Mouse (Mus musculus): ENCODE measurements at regions not wholly inside any gene's neighbourhood (a gene's known extent, or its start where the extent isn't known, plus 50 kb on each side); places are given as distances from the start of the nearest gene placed in this dataset.
A peak's percentile ranks its signal among the peaks of the same experiment; 100 is the strongest.
"Not testable (repeated sequence)": the region's sequence is repeated elsewhere in the genome, so short reads cannot be mapped to it uniquely, and the experiment has no call there.

GRCm38 (mm10) chr3:80082780-80083519 lies 198.6 kb downstream of the Fam198b start:
- H3K4me2 ChIP-seq (replicated peaks) = no peak overlapping the region
- H3K9ac ChIP-seq (replicated peaks) = no peak overlapping the region
- H3K9me3 ChIP-seq = no peaks in the 10 kb centered on the region
- no peaks in the 10 kb centered on the region for H3K36me3 ChIP-seq
- ATAC-seq (replicated peaks) = peak; percentile 50; the same call in 1 of the 2 replicates
- H3K4me1 ChIP-seq = peaks cover 9% of the 10 kb centered on the region
- no peaks in the 10 kb centered on the region for H3K27me3 ChIP-seq
- H3K27ac ChIP-seq (replicated peaks) = peak overlapping the region; percentile 57; the same call in 1 of the 2 replicates
- H3K4me3 ChIP-seq = no peak overlapping the region
- 47% methylated on average over 8 of the region's 8 CpGs for WGBS

- H3K9ac ChIP-seq (replicated peaks) = no peak overlapping the region
- no peak overlapping the region for H3K4me3 ChIP-seq
- 59% methylated on average over 3 of the region's 3 CpGs for WGBS
- H3K36me3 ChIP-seq = no peaks in the 10 kb centered on the region
- no peaks in the 10 kb centered on the region for H3K9me3 ChIP-seq
- peaks cover 9% of the 10 kb centered on the region for H3K4me1 ChIP-seq
- no peak overlapping the region for H3K4me2 ChIP-seq (replicated peaks)
- no peaks in the 10 kb centered on the region for H3K27me3 ChIP-seq
- H3K27ac ChIP-seq (replicated peaks) = no peak overlapping the region
- no peak for ATAC-seq (replicated peaks)
These were observed 199.8 kb downstream of the Fam198b start for GRCm38 (mm10) chr3:80084168-80084567.

GRCm38 (mm10) chr3:80099625-80100024 lies 215.3 kb downstream of the Fam198b start:
- 82% methylated on average over 3 of the region's 3 CpGs for WGBS
- Histone ChIP-seq H3K27ac (replicated peaks) (no peak overlapping the region), H3K4me3 (no peak overlapping the region), H3K9me3 (no peaks in the 10 kb centered on the region), H3K4me1 (no peaks in the 10 kb centered on the region), H3K4me2 (replicated peaks) (no peak overlapping the region), H3K27me3 (no peaks in the 10 kb centered on the region), H3K9ac (replicated peaks) (no peak overlapping the region), H3K36me3 (no peaks in the 10 kb centered on the region)
- ATAC-seq (replicated peaks) = no peak

DNA sequence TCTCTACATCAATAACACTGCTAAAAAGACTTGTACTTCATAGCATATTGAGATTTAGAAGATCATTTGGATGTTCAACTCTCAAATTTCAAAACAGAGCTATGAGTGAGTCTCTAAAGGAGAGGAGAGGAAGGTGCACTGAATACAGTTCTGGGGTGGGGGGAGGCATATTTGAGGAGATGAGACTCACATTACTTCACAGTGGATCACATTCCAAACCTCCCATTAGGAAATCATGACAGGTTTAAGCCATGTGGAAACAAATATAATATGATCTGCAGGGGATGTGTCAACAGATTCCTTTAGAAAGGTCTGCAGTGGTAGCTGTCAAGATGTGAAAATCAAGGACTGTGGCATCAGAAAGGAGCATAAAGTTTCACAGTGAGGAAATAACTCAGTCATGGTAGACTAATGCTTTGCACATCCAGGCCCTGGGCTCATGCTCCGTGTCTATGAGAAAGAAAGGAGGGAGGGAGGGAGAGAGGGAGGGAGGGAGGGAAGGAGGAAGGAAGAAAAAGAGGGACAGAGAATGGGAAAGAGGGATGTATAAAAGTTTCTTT lies 235.9 kb downstream of the Fam198b start:
- H3K4me2 ChIP-seq (replicated peaks) = no peak overlapping the region
- no peaks in the 10 kb centered on the region for H3K36me3 ChIP-seq
- no peaks in the 10 kb centered on the region for H3K27me3 ChIP-seq
- WGBS = 65% methylated on average over 1 of the region's 1 CpGs
- no peak overlapping the region for H3K27ac ChIP-seq (replicated peaks)
- no peak overlapping the region for H3K4me3 ChIP-seq
- no peak for ATAC-seq (replicated peaks)
- no peaks in the 10 kb centered on the region for H3K9me3 ChIP-seq
- H3K4me1 ChIP-seq = no peaks in the 10 kb centered on the region
- H3K9ac ChIP-seq (replicated peaks) = no peak overlapping the region

GRCm38 (mm10) chr3:80123666-80124065 lies 239.3 kb downstream of the Fam198b start:
- Histone ChIP-seq H3K9me3 (no peaks in the 10 kb centered on the region), H3K4me1 (no peaks in the 10 kb centered on the region), H3K9ac (replicated peaks) (no peak overlapping the region), H3K27ac (replicated peaks) (no peak overlapping the region), H3K36me3 (no peaks in the 10 kb centered on the region), H3K4me3 (no peak overlapping the region), H3K27me3 (no peaks in the 10 kb centered on the region), H3K4me2 (replicated peaks) (no peak overlapping the region)
- 90% methylated on average over 6 of the region's 6 CpGs for WGBS
- no peak for ATAC-seq (replicated peaks)

GRCm38 (mm10) chr3:80124621-80125020 lies 240.3 kb downstream of the Fam198b start:
- no peak overlapping the region for H3K27ac ChIP-seq (replicated peaks)
- WGBS = 89% methylated on average over 8 of the region's 8 CpGs
- no peaks in the 10 kb centered on the region for H3K36me3 ChIP-seq
- no peak for ATAC-seq (replicated peaks)
- H3K4me2 ChIP-seq (replicated peaks) = no peak overlapping the region
- no peak overlapping the region for H3K4me3 ChIP-seq
- H3K4me1 ChIP-seq = no peaks in the 10 kb centered on the region
- H3K27me3 ChIP-seq = no peaks in the 10 kb centered on the region
- H3K9me3 ChIP-seq = no peaks in the 10 kb centered on the region
- no peak overlapping the region for H3K9ac ChIP-seq (replicated peaks)

GRCm38 (mm10) chr3:80141697-80142096 lies 257.4 kb downstream of the Fam198b start:
- no peaks in the 10 kb centered on the region for H3K27me3 ChIP-seq
- WGBS = 13% methylated on average over 1 of the region's 1 CpGs
- 0 out of 2 replicates have a peak, but pooled peaks have one; percentile 32 for ATAC-seq (replicated peaks)

GRCm38 (mm10) chr3:80160473-80160872 lies 276.1 kb downstream of the Fam198b start:
- Histone ChIP-seq H3K9ac (replicated peaks) (no peak overlapping the region), H3K27me3 (no peaks in the 10 kb centered on the region), H3K9me3 (no peaks in the 10 kb centered on the region), H3K4me2 (replicated peaks) (no peak overlapping the region), H3K4me1 (no peaks in the 10 kb centered on the region), H3K36me3 (no peaks in the 10 kb centered on the region), H3K27ac (replicated peaks) (no peak overlapping the region), H3K4me3 (no peak overlapping the region)
- ATAC-seq (replicated peaks) = no peak
- 84% methylated on average over 2 of the region's 2 CpGs for WGBS

More at GRCm38 (mm10) chr3:80141697-80142096, 257.4 kb downstream of the Fam198b start:
- Histone ChIP-seq H3K4me1 (no peaks in the 10 kb centered on the region), H3K4me2 (replicated peaks) (no peak overlapping the region), H3K36me3 (no peaks in the 10 kb centered on the region), H3K9ac (replicated peaks) (no peak overlapping the region), H3K4me3 (no peak overlapping the region), H3K9me3 (no peaks in the 10 kb centered on the region), H3K27ac (replicated peaks) (no peak overlapping the region)

DNA sequence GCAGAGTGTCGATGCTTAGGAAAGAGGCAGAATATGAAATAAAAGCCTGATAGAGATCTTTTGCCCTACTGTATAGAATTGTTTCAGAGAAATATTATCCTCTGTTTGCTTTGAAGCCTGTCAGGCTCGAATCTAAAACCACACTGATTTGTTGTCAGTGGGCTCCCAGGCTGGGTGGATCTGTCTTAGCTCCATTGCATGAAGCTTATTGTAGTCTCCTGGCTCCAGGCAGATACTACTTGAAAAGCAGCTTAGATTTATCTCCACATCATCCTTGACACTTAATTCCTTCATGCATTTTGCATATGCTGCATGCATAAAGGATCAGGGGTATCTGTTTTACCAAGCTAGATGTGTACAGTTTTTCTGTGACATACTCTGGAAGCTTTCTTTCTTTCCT lies 297.4 kb downstream of the Fam198b start:
- ATAC-seq (replicated peaks) = no peak
- no peaks in the 10 kb centered on the region for H3K4me1 ChIP-seq
- no peak overlapping the region for H3K4me2 ChIP-seq (replicated peaks)
- H3K4me3 ChIP-seq = no peak overlapping the region
- no peaks in the 10 kb centered on the region for H3K27me3 ChIP-seq
- no peaks in the 10 kb centered on the region for H3K9me3 ChIP-seq
- no peaks in the 10 kb centered on the region for H3K36me3 ChIP-seq
- H3K9ac ChIP-seq (replicated peaks) = no peak overlapping the region
- 0 out of 2 replicates have a peak overlapping the region, but pooled peaks have one; percentile 1 for H3K27ac ChIP-seq (replicated peaks)
- WGBS = 68% methylated on average over 2 of the region's 2 CpGs

- H3K4me1 ChIP-seq; H3K27me3 ChIP-seq; H3K36me3 ChIP-seq; H3K9me3 ChIP-seq; H3K9ac ChIP-seq (replicated peaks); H3K27ac ChIP-seq (replicated peaks); ATAC-seq (replicated peaks); H3K4me3 ChIP-seq; H3K4me2 ChIP-seq (replicated peaks): not testable (repeated sequence)
- 40% methylated on average over 2 of the region's 2 CpGs for WGBS
These were observed 297.8 kb downstream of the Fam198b start for GRCm38 (mm10) chr3:80182161-80182560.

- WGBS = 82% methylated on average over 5 of the region's 5 CpGs
- Histone ChIP-seq H3K27ac (replicated peaks) (no peak overlapping the region), H3K9ac (replicated peaks) (no peak overlapping the region), H3K4me1 (no peaks in the 10 kb centered on the region), H3K27me3 (no peaks in the 10 kb centered on the region), H3K4me2 (replicated peaks) (no peak overlapping the region), H3K36me3 (no peaks in the 10 kb centered on the region), H3K4me3 (no peak overlapping the region), H3K9me3 (no peaks in the 10 kb centered on the region)
- no peak for ATAC-seq (replicated peaks)
These were observed 303.1 kb downstream of the Fam198b start for GRCm38 (mm10) chr3:80187406-80187805.

GRCm38 (mm10) chr3:80200904-80201303 lies 316.6 kb downstream of the Fam198b start:
- no peak overlapping the region for H3K4me3 ChIP-seq
- no peak overlapping the region for H3K9ac ChIP-seq (replicated peaks)
- no peak for ATAC-seq (replicated peaks)
- H3K36me3 ChIP-seq = no peaks in the 10 kb centered on the region
- no peaks in the 10 kb centered on the region for H3K9me3 ChIP-seq
- no peak overlapping the region for H3K4me2 ChIP-seq (replicated peaks)
- no peaks in the 10 kb centered on the region for H3K27me3 ChIP-seq
- 83% methylated on average over 2 of the region's 2 CpGs for WGBS
- peaks cover 7% of the 10 kb centered on the region for H3K4me1 ChIP-seq
- H3K27ac ChIP-seq (replicated peaks) = no peak overlapping the region; the same call in 1 of the 2 replicates

Measured in forebrain, embryonic 15.5 days (tissue).